Comparison of ENCODE assay signal across 7 mouse cellular contexts in genomic region chr14:8213803-8214224, GRCm38 (mm10). TPM values are rescaled to one million over a fixed set of nuclear protein-coding genes. Genes with fewer than 3 reads are reported as not detected.
DNase-seq lines count a peak whose midpoint lies in the region; ATAC-seq lines count a peak whose summit lies in the region.

Gene Kctd6, plus strand, starts transcription at chr14:8214140.

- peak within 1 kb of the TSS; percentile 80 for H3K4me3 ChIP-seq in intestine, embryonic 15.5 days (replicated peaks)
- H3K4me3 ChIP-seq in midbrain, embryonic 10.5 days: peak within 1 kb of the TSS; percentile 68

- peak within 1 kb of the TSS; percentile 91 for H3K9ac ChIP-seq in intestine, embryonic 15.5 days

- H3K4me2 ChIP-seq in intestine, embryonic 15.5 days (replicated peaks): peak within 1 kb of the TSS; percentile 85

- H3K9me3 ChIP-seq in intestine, embryonic 15.5 days: no peaks in the 10 kb centered on the region
- H3K9me3 ChIP-seq in midbrain, embryonic 10.5 days (replicated peaks): no peaks in the 10 kb centered on the region

- H3K27ac ChIP-seq in intestine, embryonic 15.5 days: peak within 1 kb of the TSS; percentile 95
- H3K27ac ChIP-seq in midbrain, embryonic 10.5 days (replicated peaks): peak within 1 kb of the TSS; percentile 91

- peak; percentile 98 for ATAC-seq in intestine, embryonic 15.5 days

- WGBS in intestine, embryonic 15.5 days: 0% methylated on average over 47 of the region's 49 CpGs
- 2% methylated on average over 46 of the region's 49 CpGs for WGBS in midbrain, embryonic 10.5 days

- no peaks in the 10 kb centered on the region for H3K36me3 ChIP-seq in intestine, embryonic 15.5 days
- no peaks in the 10 kb centered on the region for H3K36me3 ChIP-seq in midbrain, embryonic 10.5 days

- peak; percentile 100 for DNase-seq in adrenal gland, adult 2 months
- peak; percentile 95 for DNase-seq in embryo, embryonic 11.5 days (ENCODE audit: low read depth, low spot score)
- peak; percentile 97 to 99 for DNase-seq in gastrocnemius, postnatal 36 days
- peak; percentile 98 for DNase-seq in left cerebral cortex, postnatal 25 days (ENCODE audit: low spot score in 2 of 2)
- peak; percentile 97 for DNase-seq in midbrain, embryonic 10.5 days (ENCODE audit: low spot score)
- DNase-seq in right cerebral cortex, postnatal 4 days: peak; percentile 97

- peaks cover 9% of the 10 kb centered on the region; the same call in 1 of the 2 replicates for H3K4me1 ChIP-seq in intestine, embryonic 15.5 days (replicated peaks)
- peaks cover 34% of the 10 kb centered on the region for H3K4me1 ChIP-seq in midbrain, embryonic 10.5 days

- intact Hi-C loops in gastrocnemius, postnatal 36 days (cut with DNase I): loop anchor here (5.0 kb wide), 1 partner anchor 42 kb away; the partner anchor contains the start of gene Pdhb
- intact Hi-C loops in left cerebral cortex, postnatal 25 days (cut with DNase I): loop anchor here (1.0 to 5.0 kb wide), 2 partner anchors 42 to 117 kb away; partner anchors contain the start of gene Pxk

- H3K27me3 ChIP-seq in intestine, embryonic 15.5 days (replicated peaks): no peaks in the 10 kb centered on the region
- H3K27me3 ChIP-seq in midbrain, embryonic 10.5 days (ENCODE audit: low read depth, poor library complexity, severe bottlenecking): peaks cover 43% of the 10 kb centered on the region

RNA-seq across cellular contexts. Expression of gene Kctd6, which starts in this region (rescaled TPM):
- 10 to 100 TPM; 14.3 to 16.3 TPM for total RNA-seq in adrenal gland, adult 2 months (2021)
- polyA plus RNA-seq in adrenal gland, adult 2 months (2012; rRNA removed): 3.6 and 4.0 TPM in 2 replicates
- total RNA-seq in gastrocnemius, postnatal 36 days (2021): 1 to 10 TPM; 5.7 to 7.7 TPM
- 11.2 and 12.4 TPM in 2 replicates for polyA plus RNA-seq in intestine, embryonic 15.5 days (2015; fragmentation: Nextera tagmentation; extraction: Ambion mirVana)
- 10 to 100 TPM; 40.5 to 43.5 TPM for total RNA-seq in left cerebral cortex, postnatal 25 days (2021)
- 2.4 and 2.6 TPM in 2 replicates for polyA plus RNA-seq in midbrain, embryonic 10.5 days (2016; fragmentation: Nextera tagmentation; extraction: Ambion mirVana)

Comparison
In these comparisons a context has a peak if more than half of its experiments do, and no peak if none do; other contexts are left out.
1. Peak in every context shown above with its lines: DNase-seq, ATAC-seq, H3K4me3 ChIP-seq and H3K27ac ChIP-seq.